Mouse (Mus musculus): ENCODE results near the gene Epb41l1.

DNA sequence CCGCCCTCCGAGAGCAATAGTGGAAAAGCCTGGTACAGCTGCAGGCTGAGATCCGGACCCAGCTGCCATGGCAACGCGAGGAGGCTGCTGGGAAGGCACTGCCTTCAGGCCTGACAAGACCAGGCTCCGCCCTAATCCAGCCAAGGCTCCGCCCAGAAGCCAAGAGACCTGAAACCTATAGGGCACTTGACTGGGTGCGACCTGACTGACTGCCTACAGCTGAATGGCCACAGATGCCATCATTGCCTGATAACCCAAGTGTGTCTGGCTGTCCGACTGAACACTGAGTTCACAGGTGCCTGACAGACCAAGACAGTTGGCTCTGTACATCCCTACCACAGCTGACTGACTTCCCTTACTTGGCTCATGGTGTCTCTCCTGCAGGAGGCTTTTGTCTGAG lies 19.4 kb upstream of the Epb41l1 start:
- TF ChIP-seq POLR2A (IDR thresholded peaks at IDR 0.05; ENCODE audit: control insufficient read depth, low read depth, low read length): peak; percentile 65; the same call in 1 of the 2 replicates
- no peak for TF ChIP-seq CTCF (IDR thresholded peaks at IDR 0.05; ENCODE audit: control insufficient read depth, insufficient read depth, insufficient replicate concordance, low read depth, low read length)
